Mouse (Mus musculus): ENCODE results near the gene Ddx6.

DNA sequence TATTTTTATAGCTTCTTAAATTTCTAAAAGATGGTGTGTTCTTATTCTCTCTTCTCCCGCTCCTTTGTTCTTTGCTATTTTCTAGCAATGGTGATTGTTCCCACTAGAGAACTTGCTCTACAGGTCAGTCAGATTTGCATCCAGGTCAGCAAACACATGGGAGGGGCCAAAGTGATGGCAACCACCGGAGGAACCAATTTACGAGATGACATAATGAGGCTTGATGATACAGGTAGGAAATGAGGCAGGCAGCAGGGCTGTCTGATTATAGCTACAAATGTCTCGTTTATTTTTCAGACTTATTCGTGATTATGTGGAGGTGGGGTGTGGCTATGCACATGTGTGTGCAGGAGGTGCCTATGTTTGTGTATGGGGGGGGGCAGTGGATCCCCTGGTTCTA, 19.7 kb downstream of the Ddx6 start:
- TF ChIP-seq CTCF (IDR thresholded peaks at IDR 0.05; ENCODE audit: control insufficient read depth, insufficient read depth, insufficient read length) = no peak
- TF ChIP-seq CEBPB (IDR thresholded peaks at IDR 0.05; ENCODE audit: low read depth) = no peak
- no peak for TF ChIP-seq MAX (IDR thresholded peaks at IDR 0.05)

Measured in C2C12 (cell line).